9 mouse cellular contexts compared by ENCODE assay signal in the genomic region with DNA sequence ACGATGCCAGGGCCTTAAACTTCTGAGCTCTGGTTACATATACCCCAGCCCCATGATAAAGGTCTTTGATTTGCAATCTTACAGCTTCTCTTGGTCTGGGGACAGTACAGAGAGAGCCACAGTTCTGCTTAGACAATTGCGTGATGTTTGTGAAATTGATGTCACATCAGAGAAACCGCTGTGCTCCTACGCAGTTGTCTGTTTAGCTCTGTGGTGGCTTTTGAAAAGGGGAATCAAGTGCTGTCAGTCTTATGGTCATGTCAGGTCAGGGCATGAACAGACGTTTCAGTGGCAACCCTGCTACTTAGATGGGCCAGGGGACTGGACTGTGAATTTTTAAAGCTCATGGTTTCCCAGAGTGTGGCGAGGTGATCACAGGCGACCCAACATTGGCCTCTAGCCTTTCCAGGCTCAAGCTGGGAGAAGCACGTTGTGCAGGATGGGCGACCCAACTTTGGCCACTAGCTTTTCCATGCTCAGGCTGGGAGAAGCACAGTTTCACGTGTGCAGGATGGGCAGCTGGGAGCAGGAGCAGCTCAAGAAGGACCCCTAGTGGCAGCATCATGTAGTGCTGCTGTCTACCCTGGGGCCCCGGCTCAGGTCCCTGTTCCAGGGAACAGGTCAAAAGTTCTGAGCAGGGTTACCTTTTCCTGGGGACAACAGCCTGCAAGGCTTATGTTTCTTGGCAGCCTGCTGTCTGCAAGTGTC. TPM values are rescaled to one million over a fixed set of nuclear protein-coding genes. Genes with fewer than 3 reads are reported as not detected.
DNase-seq lines count a peak whose midpoint lies in the region; ATAC-seq and TF ChIP-seq lines count a peak whose summit lies in the region.
"Had no signal": no experiment of that assay in that cellular context is flagged by ENCODE, and none has a peak within 500 bp of the region (broad histone marks: within the 10 kb centered on the region; RNA-seq: fewer than 3 reads in every experiment).

No protein-coding gene starts in this region.

- no peak overlapping the region for H3K4me3 ChIP-seq in forebrain, postnatal 0 days (ENCODE audit: low read depth, low read length)
- H3K4me3 ChIP-seq in limb, embryonic 14.5 days (replicated peaks; ENCODE audit: low read length): no peak overlapping the region; the same call in 1 of the 2 replicates
- H3K4me3 ChIP-seq in neural tube, embryonic 13.5 days: no peak overlapping the region
- H3K4me3 ChIP-seq: erythroblast, embryonic 14.5 days had no signal

- peak; percentile 52 for TF ChIP-seq CTCF in forebrain, postnatal 0 days (IDR thresholded peaks at IDR 0.05; ENCODE audit: low read depth)

- intact Hi-C loops in left cerebral cortex, postnatal 4 days (cut with DNase I): no loop called here
- intact Hi-C loops in left cerebral cortex, postnatal 25 days (cut with DNase I): loop anchor here (5.0 to 10.0 kb wide), 2 partner anchors 64 to 121 kb away; no protein-coding TSS in a partner anchor

- no peaks in the 10 kb centered on the region for H3K27me3 ChIP-seq in forebrain, postnatal 0 days (ENCODE audit: insufficient read depth, low read length)
- no peaks in the 10 kb centered on the region for H3K27me3 ChIP-seq in limb, embryonic 14.5 days (ENCODE audit: control insufficient read depth, insufficient read depth, low read length)
- no peaks in the 10 kb centered on the region for H3K27me3 ChIP-seq in neural tube, embryonic 13.5 days

- peak; percentile 19 for DNase-seq in left cerebral cortex, postnatal 4 days
- DNase-seq in left cerebral cortex, postnatal 25 days (ENCODE audit: low spot score in 2 of 2): no peak
- DNase-seq in WW6 (ENCODE audit: low read depth, low spot score): peak; percentile 70
- DNase-seq in forebrain, postnatal 0 days: no peak
- no peak for DNase-seq in limb, embryonic 14.5 days (ENCODE audit: low spot score)
- no peak for DNase-seq in frontal cortex, postnatal 14 days (ENCODE audit: low spot score in 2 of 2)
- DNase-seq in T-cell, adult 2 months (ENCODE audit: low spot score): no peak

- H3K36me3 ChIP-seq in forebrain, postnatal 0 days (ENCODE audit: insufficient read depth): no peaks in the 10 kb centered on the region
- no peaks in the 10 kb centered on the region for H3K36me3 ChIP-seq in limb, embryonic 14.5 days (ENCODE audit: control insufficient read depth, insufficient read depth, low read length)
- no peaks in the 10 kb centered on the region for H3K36me3 ChIP-seq in neural tube, embryonic 13.5 days

- peak overlapping the region; percentile 23; the same call in 1 of the 2 replicates for H3K4me2 ChIP-seq in forebrain, postnatal 0 days (ENCODE audit: low read depth)
- peak overlapping the region; percentile 31 for H3K4me2 ChIP-seq in limb, embryonic 14.5 days (replicated peaks; ENCODE audit: low read depth, low read length, severe bottlenecking)
- H3K4me2 ChIP-seq in neural tube, embryonic 13.5 days: peak overlapping the region; percentile 43

- H3K9ac ChIP-seq in forebrain, postnatal 0 days: no peak overlapping the region
- H3K9ac ChIP-seq in limb, embryonic 14.5 days (ENCODE audit: low read depth, low read length, severe bottlenecking): 0 out of 2 replicates have a peak overlapping the region, but pooled peaks have one; percentile 18
- H3K9ac ChIP-seq in neural tube, embryonic 13.5 days: no peak overlapping the region

- H3K9me3 ChIP-seq in forebrain, postnatal 0 days (ENCODE audit: low read length): no peaks in the 10 kb centered on the region
- no peaks in the 10 kb centered on the region for H3K9me3 ChIP-seq in limb, embryonic 14.5 days (ENCODE audit: control insufficient read depth, low read length)
- H3K9me3 ChIP-seq in neural tube, embryonic 13.5 days: no peaks in the 10 kb centered on the region

- H3K27ac ChIP-seq in forebrain, postnatal 0 days (ENCODE audit: low read depth, low read length): no peak overlapping the region
- no peak overlapping the region for H3K27ac ChIP-seq in limb, embryonic 14.5 days (replicated peaks; ENCODE audit: low read depth, low read length)
- H3K27ac ChIP-seq in neural tube, embryonic 13.5 days (replicated peaks): no peak overlapping the region

- no peak for TF ChIP-seq POLR2A in limb, embryonic 14.5 days (IDR thresholded peaks at IDR 0.05; ENCODE audit: borderline replicate concordance, extremely low read depth, insufficient read depth, insufficient read length)

- WGBS in forebrain, postnatal 0 days: 40% methylated on average over 11 of the region's 11 CpGs
- WGBS in limb, embryonic 14.5 days: 46% methylated on average over 11 of the region's 11 CpGs
- 46% methylated on average over 11 of the region's 11 CpGs for WGBS in neural tube, embryonic 13.5 days

- H3K4me1 ChIP-seq in forebrain, postnatal 0 days (ENCODE audit: insufficient read depth): no peaks in the 10 kb centered on the region
- 0 out of 2 replicates have a peak, but pooled peaks cover 3% of the 10 kb centered on the region for H3K4me1 ChIP-seq in limb, embryonic 14.5 days (ENCODE audit: control insufficient read depth, insufficient read depth, low read length)
- H3K4me1 ChIP-seq in neural tube, embryonic 13.5 days (replicated peaks): peaks cover 10% of the 10 kb centered on the region

- 0 out of 2 replicates have a peak, but pooled peaks have one; percentile 18 for ATAC-seq in forebrain, postnatal 0 days
- ATAC-seq in limb, embryonic 14.5 days (ENCODE audit: low FRiP score, low read depth): peak; percentile 34; the same call in 1 of the 2 replicates
- ATAC-seq in neural tube, embryonic 13.5 days (ENCODE audit: low read depth): peak; percentile 16; the same call in 1 of the 2 replicates

RNA-seq across cellular contexts. Expression of a gene that starts 39.0 kb away (rescaled TPM):
- total RNA-seq in left cerebral cortex, postnatal 4 days (2021): 100 to 1,000 TPM; 186 to 197 TPM
- 100 to 1,000 TPM; 184 to 185 TPM for total RNA-seq in left cerebral cortex, postnatal 25 days (2021)
- 156 and 192 TPM in 2 replicates for total RNA-seq in forebrain, postnatal 0 days (2014; rRNA removed)
- polyA plus RNA-seq in forebrain, postnatal 0 days (2015; fragmentation: Nextera tagmentation; extraction: Ambion mirVana): 242 and 248 TPM in 2 replicates
- 316 and 329 TPM in 2 replicates for polyA plus RNA-seq in limb, embryonic 14.5 days (2012; rRNA removed)
- 381 and 396 TPM in 2 replicates for polyA plus RNA-seq in limb, embryonic 14.5 days (2014; fragmentation: Nextera tagmentation; extraction: Ambion mirVana)
- 286 and 299 TPM in 2 replicates for polyA plus RNA-seq in neural tube, embryonic 13.5 days (2015; fragmentation: Nextera tagmentation; extraction: Ambion mirVana)

Comparison
In these comparisons a context has a peak if more than half of its experiments do, and no peak if none do; other contexts are left out.
1. DNase-seq: peak in left cerebral cortex, postnatal 4 days (single experiment) and WW6 (single experiment); none in left cerebral cortex, postnatal 25 days (0 of 2), forebrain, postnatal 0 days (single experiment), limb, embryonic 14.5 days (single experiment), frontal cortex, postnatal 14 days (0 of 2) and T-cell, adult 2 months (single experiment).
2. Peak in every context shown above with its lines, with median percentiles within 50 percentile points of each other: ATAC-seq and H3K4me2 ChIP-seq.